Mouse (Mus musculus) spleen, adult 2 months (tissue): ENCODE data around the gene Lgr4. TPM values are rescaled to one million over a fixed set of nuclear protein-coding genes. Genes with fewer than 3 reads are reported as not detected.

Source experiments
- DNase-seq, 2 experiments: peaks; one replicate each; pipeline versions ENCODE4 v3.0.0 to v3.0.0-alpha.2; 2012 to 2021; ENCODE audit warnings: low spot score in 2 of 2, low read depth in 1 of 2
- H3K27ac ChIP-seq: fragments of 200-500 bp; 2 replicates; pipeline ENCODE4 v1.5.1; 2012; ENCODE audit warnings: low read length, inconsistent platforms; ENCODE audit not compliant: insufficient read depth
- H3K27me3 ChIP-seq: fragments of 200-500 bp; 2 replicates; pipeline ENCODE4 v1.6.1; 2012; ENCODE audit warnings: mild to moderate bottlenecking, moderate library complexity, low read length, inconsistent platforms; ENCODE audit not compliant: control insufficient read depth, insufficient read depth
- H3K36me3 ChIP-seq: fragments of 200-500 bp; 2 replicates; pipeline ENCODE4 v1.6.1; 2012; ENCODE audit warnings: mild to moderate bottlenecking, low read length, inconsistent platforms; ENCODE audit not compliant: control insufficient read depth, insufficient read depth
- H3K4me1 ChIP-seq: fragments of 200-500 bp; 2 replicates; pipeline ENCODE4 v1.6.1; 2011; ENCODE audit warnings: inconsistent platforms; ENCODE audit not compliant: control insufficient read depth, insufficient read depth, insufficient read length
- H3K4me3 ChIP-seq: fragments of 200-500 bp; 2 replicates; pipeline ENCODE4 v1.5.1; 2011; ENCODE audit warnings: mild to moderate bottlenecking, inconsistent platforms; ENCODE audit not compliant: insufficient read depth, insufficient read length; ENCODE audit errors: extremely low read depth
- CTCF ChIP-seq: fragments of 200-500 bp; IDR thresholded peaks from 2 replicates; pipeline ENCODE4 v1.5.1; 2011; ENCODE audit warnings: mild to moderate bottlenecking, inconsistent platforms; ENCODE audit not compliant: insufficient read depth, insufficient read length, insufficient replicate concordance; ENCODE audit errors: extremely low read depth
- POLR2A ChIP-seq: fragments of 200-500 bp; IDR thresholded peaks from 2 replicates; pipeline ENCODE4 v1.6.1; 2011; ENCODE audit warnings: low read depth, low read length, inconsistent platforms
- WGBS: fragments of 180-500 bp; shearing (Covaris S2); methylation state at CpG from one replicate; pipeline ENCODE4 v1.1.7; 2018; 5-methylcytosine and 5-hydroxymethylcytosine counted together
- polyA plus RNA-seq: library from polyadenylated mRNA; depleted of rRNA; stranded (reverse); fragments of >200 nt; gene quantifications from 2 replicates; pipeline ENCODE4 v1.2.3, GENCODE M21; 2012

Gene Lgr4
- polyA plus RNA-seq, 1 experiment, result 0.65 TPM

DNA sequence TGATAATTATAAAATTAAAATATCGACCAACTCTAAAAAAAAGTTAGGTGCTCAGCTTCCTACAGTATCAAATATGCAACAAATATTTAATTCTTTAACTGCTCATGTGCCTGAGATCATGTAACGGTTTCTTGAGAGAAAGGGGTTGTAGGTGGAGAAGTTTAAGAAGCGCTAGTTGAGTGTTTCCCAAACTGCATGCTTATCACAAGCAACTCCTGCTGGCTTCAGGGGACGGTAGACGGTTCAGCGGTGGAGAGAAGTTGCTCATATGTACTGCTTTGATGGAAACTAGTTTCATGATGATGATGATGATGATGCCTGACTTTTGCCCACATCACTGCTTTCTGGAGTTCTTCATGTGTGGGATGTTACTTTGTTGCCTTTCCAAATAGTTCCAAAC is 29.0 kb downstream of the Lgr4 start:
- no peaks in the 10 kb centered on the region for H3K36me3 ChIP-seq
- no peaks in the 10 kb centered on the region for H3K4me1 ChIP-seq
- 95% methylated on average over 6 of the region's 6 CpGs for WGBS
- TF ChIP-seq CTCF, result no peak
- no peak for TF ChIP-seq POLR2A
- H3K4me3 ChIP-seq, result no peak overlapping the region
- no peak overlapping the region for H3K27ac ChIP-seq
- H3K27me3 ChIP-seq, result no peaks in the 10 kb centered on the region
- DNase-seq, result no peak

DNA sequence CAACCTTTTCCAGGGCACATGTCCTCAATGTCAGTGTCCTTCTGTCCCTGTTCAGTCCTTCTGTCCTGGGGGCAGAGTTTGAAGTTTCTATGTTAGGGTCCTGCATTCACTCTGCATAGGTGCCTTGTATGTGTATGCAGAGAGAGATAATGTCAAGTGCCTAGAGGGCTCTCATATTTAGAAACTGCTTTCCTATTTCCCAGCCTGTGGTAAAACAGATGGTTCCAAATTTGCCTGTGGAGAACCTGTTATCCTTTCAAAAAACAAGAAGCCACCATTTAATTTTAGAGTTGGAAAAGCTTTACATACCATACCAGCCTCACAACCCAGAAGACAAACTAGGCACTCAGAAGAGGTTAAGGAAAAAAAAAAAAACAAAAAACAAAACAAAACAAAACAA is 32.1 kb downstream of the Lgr4 start:
- no peaks in the 10 kb centered on the region for H3K27me3 ChIP-seq
- H3K4me3 ChIP-seq, result no peak overlapping the region
- TF ChIP-seq CTCF (no peak), POLR2A (no peak)
- H3K4me1 ChIP-seq, result no peaks in the 10 kb centered on the region
- H3K36me3 ChIP-seq, result no peaks in the 10 kb centered on the region
- no peak overlapping the region for H3K27ac ChIP-seq
- DNase-seq, result no peak

DNA sequence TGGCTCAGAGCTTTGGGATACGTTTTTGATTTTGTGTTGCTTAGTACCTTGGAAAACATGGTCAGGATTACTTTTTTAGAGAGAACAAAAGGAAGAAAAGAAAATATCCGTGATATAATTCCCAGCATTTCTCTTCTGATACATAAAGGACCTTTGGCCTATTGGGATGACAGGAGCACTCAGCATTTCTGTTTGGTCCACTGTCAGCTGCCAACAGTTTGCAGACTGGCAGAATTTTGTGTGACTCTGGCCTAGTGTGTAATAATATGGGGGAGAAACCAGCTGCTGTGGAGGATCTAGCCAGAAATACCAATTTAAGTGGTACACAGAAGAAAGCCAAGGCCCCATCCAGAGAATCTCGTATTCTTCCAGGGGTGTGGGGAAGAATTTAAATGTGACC is 32.9 kb downstream of the Lgr4 start:
- DNase-seq, result no peak
- H3K4me1 ChIP-seq, result no peaks in the 10 kb centered on the region
- WGBS, result 79% methylated on average over 3 of the region's 3 CpGs
- no peaks in the 10 kb centered on the region for H3K36me3 ChIP-seq
- H3K27me3 ChIP-seq, result no peaks in the 10 kb centered on the region
- H3K27ac ChIP-seq, result no peak overlapping the region
- no peak overlapping the region for H3K4me3 ChIP-seq
- no peak for TF ChIP-seq POLR2A
- TF ChIP-seq CTCF, result no peak

DNA sequence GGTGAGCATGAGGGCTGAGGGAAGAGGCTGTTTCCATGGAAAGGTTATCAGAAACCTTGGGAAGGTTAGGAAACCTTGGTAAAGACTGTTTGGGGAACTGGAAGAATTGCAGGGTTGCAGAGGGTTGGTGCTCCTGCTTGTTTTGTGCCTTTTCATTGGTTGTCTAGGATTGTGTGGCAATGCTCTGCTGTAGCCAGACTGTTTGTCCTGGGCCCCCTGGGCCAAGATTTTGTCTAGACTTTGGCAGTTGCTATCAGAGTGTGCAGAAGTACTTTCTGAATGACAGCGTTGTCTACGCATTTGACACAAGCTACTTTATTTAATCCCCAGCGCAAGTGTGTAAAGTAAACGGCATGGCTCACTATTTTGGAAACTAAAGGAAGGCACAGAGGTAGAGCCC is 33.6 kb downstream of the Lgr4 start:
- no peaks in the 10 kb centered on the region for H3K27me3 ChIP-seq
- no peaks in the 10 kb centered on the region for H3K36me3 ChIP-seq
- TF ChIP-seq POLR2A (no peak), CTCF (no peak)
- H3K4me1 ChIP-seq, result no peaks in the 10 kb centered on the region
- H3K4me3 ChIP-seq, result no peak overlapping the region
- H3K27ac ChIP-seq, result no peak overlapping the region
- no peak for DNase-seq
- WGBS, result 93% methylated on average over 4 of the region's 4 CpGs

DNA sequence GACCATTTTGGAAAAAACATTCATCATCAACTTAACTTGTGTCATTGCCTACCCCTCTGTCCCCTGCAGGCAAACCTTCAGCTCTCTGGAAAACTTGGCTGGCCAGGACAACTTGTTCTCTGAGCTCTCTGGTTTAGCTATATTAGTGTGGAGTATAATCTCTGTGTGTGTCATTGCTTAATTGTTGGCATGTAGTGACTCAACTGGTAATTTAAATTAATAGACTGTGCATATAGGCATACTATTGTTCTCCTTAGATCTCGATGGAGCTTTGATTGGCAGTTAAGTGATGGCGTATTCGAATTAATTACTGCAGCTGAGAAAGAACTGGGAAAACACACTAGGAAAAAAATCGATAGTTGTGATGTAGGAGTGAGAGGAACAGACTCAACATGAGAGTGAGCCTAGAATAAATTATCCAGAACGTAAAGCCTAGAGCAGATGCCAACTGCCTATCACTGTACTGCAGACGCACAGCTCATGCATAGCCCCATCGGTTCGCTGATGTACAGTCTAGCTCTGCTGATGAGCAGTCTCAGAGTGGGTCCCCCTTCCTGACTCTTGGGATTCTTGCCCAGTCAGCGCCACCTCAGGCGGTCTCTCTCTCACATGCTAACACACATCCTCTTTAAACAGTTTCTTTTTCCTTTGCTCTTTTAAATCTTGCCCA is 35.7 kb downstream of the Lgr4 start:
- Histone ChIP-seq H3K27me3 (no peaks in the 10 kb centered on the region), H3K4me3 (no peak overlapping the region), H3K36me3 (no peaks in the 10 kb centered on the region), H3K4me1 (no peaks in the 10 kb centered on the region), H3K27ac (no peak overlapping the region)
- 62% methylated on average over 10 of the region's 10 CpGs for WGBS
- DNase-seq, result no peak
- TF ChIP-seq POLR2A (no peak), CTCF (no peak)

DNA sequence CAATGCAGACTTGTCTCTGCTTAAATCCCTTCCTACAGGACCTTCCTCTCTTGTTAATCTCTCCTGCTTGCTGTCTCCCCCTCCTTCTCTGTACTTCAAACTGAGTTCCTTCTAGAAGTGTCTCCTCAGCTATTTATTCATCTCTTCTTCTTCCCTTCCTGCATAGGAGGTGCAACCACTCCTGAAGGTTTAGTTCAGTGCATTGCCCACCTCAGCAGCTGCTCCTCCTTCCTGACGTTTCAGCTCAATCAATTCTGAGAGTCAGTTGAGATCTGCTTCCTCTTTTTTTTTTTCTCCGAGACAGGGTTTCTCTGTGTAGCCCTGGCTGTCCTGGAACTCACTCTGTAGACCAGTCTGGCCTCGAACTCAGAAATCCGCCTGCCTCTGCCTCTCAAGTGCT is 36.4 kb downstream of the Lgr4 start:
- Histone ChIP-seq H3K27ac (no peak overlapping the region), H3K4me1 (no peaks in the 10 kb centered on the region), H3K4me3 (no peak overlapping the region), H3K36me3 (no peaks in the 10 kb centered on the region), H3K27me3 (no peaks in the 10 kb centered on the region)
- 18% methylated on average over 4 of the region's 4 CpGs for WGBS
- DNase-seq, result no peak
- TF ChIP-seq POLR2A, result no peak
- no peak for TF ChIP-seq CTCF

DNA sequence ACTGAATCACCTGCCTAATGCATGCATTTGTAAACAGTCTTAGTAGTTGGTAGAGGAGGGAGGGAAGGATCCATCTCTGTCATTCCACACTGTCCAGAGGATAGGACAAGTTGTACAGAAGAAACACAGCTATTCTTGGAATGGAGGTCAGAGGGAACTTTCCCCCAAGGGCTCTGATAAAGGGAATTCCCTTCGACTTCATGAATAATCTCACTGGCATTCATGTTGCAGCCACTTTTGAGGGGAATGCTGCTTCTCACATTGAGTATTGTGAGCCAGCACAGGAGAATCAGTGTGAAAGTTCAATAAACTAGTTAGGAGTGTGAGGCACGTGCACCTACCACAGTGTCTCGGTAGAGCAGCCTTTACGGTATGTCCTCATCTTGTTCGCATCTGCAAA is 37.6 kb downstream of the Lgr4 start:
- no peaks in the 10 kb centered on the region for H3K4me1 ChIP-seq
- DNase-seq, result no peak
- H3K36me3 ChIP-seq, result no peaks in the 10 kb centered on the region
- TF ChIP-seq CTCF, result no peak
- TF ChIP-seq POLR2A, result no peak
- H3K4me3 ChIP-seq, result no peak overlapping the region
- H3K27ac ChIP-seq, result no peak overlapping the region
- no peaks in the 10 kb centered on the region for H3K27me3 ChIP-seq
- 91% methylated on average over 5 of the region's 5 CpGs for WGBS

DNA sequence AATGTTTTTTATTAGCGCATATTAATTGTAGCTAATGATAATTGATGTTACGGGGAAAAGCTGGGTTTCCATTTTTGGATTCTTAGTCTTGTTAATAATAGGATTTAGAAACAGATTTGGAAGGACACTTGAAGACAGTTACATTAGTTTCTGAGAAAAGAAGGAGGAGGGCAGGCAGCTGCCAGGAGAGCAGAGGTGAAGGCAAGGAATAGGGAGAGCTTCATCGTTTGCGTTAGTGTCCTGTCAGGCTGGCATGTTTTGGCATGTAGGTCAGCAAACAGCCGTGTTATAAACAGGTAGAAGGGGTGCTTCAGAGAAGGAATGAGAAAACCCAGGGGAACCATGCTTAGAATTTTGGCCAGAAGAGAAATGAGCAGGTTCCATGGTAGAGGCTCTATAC is 38.5 kb downstream of the Lgr4 start:
- Histone ChIP-seq H3K4me3 (no peak overlapping the region), H3K27me3 (no peaks in the 10 kb centered on the region), H3K27ac (no peak overlapping the region), H3K36me3 (no peaks in the 10 kb centered on the region), H3K4me1 (no peaks in the 10 kb centered on the region)
- no peak for DNase-seq
- no peak for TF ChIP-seq CTCF
- no peak for TF ChIP-seq POLR2A
- 91% methylated on average over 5 of the region's 5 CpGs for WGBS
